Mouse (Mus musculus): Measurements from ENCODE around the gene Xpnpep3.

DNA sequence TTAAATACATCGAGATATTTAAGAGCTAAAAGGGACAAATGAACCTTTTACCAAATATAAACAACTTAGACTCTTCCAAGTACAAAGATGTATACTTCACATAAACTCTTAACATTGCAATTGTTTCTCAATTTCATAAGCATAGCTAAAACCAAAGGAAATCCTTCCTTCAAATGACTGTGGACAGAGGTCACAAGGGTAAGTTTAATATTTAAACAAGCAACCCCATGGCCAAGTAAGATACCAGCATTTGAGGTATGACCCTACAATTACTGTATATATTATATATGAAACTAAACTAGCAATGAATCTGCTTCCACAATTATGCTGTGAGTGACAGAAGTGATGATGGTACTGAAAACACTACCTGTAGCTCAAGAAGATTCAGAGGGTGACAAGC is 35.7 kb upstream of the Xpnpep3 start:
- TF ChIP-seq POLR2A (IDR thresholded peaks at IDR 0.05; ENCODE audit: control insufficient read depth, low read depth, low read length) (no peak), CTCF (IDR thresholded peaks at IDR 0.05; ENCODE audit: control insufficient read depth, insufficient read depth, insufficient replicate concordance, low read depth, low read length) (no peak)
